Mouse (Mus musculus) heart, embryonic 13.5 days (tissue): ENCODE data around the gene Cdx2. TPM values are rescaled to one million over a fixed set of nuclear protein-coding genes. Genes with fewer than 3 reads are reported as not detected.

Experiments used
- ATAC-seq: fragments of 200-750 bp; cut with Nextera tagmentation; 2 replicates; pipeline ENCODE4 v1.8.0; 2017; ENCODE audit warnings: moderate TSS enrichment; ENCODE audit not compliant: insufficient number of reproducible peaks, low FRiP score, low TSS enrichment; ENCODE audit errors: extremely low read depth
- H3K27ac ChIP-seq: fragments of 300-500 bp; sonication (generic); replicated peaks from 2 replicates; pipeline ENCODE4 v1.5.1; 2015; ENCODE audit warnings: moderate library complexity, mild to moderate bottlenecking, inconsistent platforms
- H3K27me3 ChIP-seq: fragments of 300-500 bp; sonication (generic); replicated peaks from 2 replicates; pipeline ENCODE4 v1.6.1; 2015; ENCODE audit warnings: mild to moderate bottlenecking, inconsistent platforms
- H3K36me3 ChIP-seq: fragments of 300-500 bp; sonication (generic); 2 replicates; pipeline ENCODE4 v1.6.1; 2015; ENCODE audit warnings: mild to moderate bottlenecking, inconsistent platforms
- H3K4me1 ChIP-seq: fragments of 300-500 bp; sonication (generic); 2 replicates; pipeline ENCODE4 v1.6.1; 2015; ENCODE audit warnings: inconsistent platforms
- H3K4me2 ChIP-seq: fragments of 300-500 bp; sonication (generic); 2 replicates; pipeline ENCODE4 v1.6.1; 2015; ENCODE audit warnings: inconsistent platforms, mild to moderate bottlenecking, moderate library complexity
- H3K4me3 ChIP-seq: fragments of 300-500 bp; sonication (generic); 2 replicates; pipeline ENCODE4 v1.5.1; 2015; ENCODE audit warnings: moderate library complexity, mild to moderate bottlenecking, inconsistent platforms
- H3K9ac ChIP-seq: fragments of 300-500 bp; sonication (generic); 2 replicates; pipeline ENCODE4 v1.6.1; 2015; ENCODE audit warnings: inconsistent platforms, mild to moderate bottlenecking, moderate library complexity
- H3K9me3 ChIP-seq: fragments of 300-500 bp; sonication (generic); 2 replicates; pipeline ENCODE4 v1.6.1; 2016; ENCODE audit warnings: inconsistent platforms
- WGBS: fragments of 180-500 bp; shearing (Covaris S2); methylation state at CpG from one replicate; pipeline ENCODE4 v1.1.7; 2015; ENCODE audit warnings: mixed read lengths; 5-methylcytosine and 5-hydroxymethylcytosine counted together
- polyA plus RNA-seq: library from polyadenylated mRNA; unstranded; fragments of >200 nt; fragmentation: Nextera tagmentation; extraction: Ambion mirVana; gene quantifications from 2 replicates; pipeline ENCODE4 v1.2.1, GENCODE M21; 2015

The Cdx2 gene
- polyA plus RNA-seq, 1 experiment from 2014 or later, result not detected

- ATAC-seq, result no peak
- H3K9ac ChIP-seq, result no peak overlapping the region
- 69% methylated on average over 9 of the region's 9 CpGs for WGBS
These were observed 31.9 kb upstream of the Cdx2 start for GRCm38 (mm10) chr5:147338967-147339366.

GRCm38 (mm10) chr5:147332711-147333110 is 25.6 kb upstream of the Cdx2 start:
- Histone ChIP-seq H3K9me3 (0 out of 2 replicates have a peak, but pooled peaks cover 3% of the 10 kb centered on the region), H3K4me2 (no peak overlapping the region), H3K4me3 (no peak overlapping the region), H3K36me3 (no peaks in the 10 kb centered on the region), H3K4me1 (peaks cover 4% of the 10 kb centered on the region), H3K9ac (no peak overlapping the region), H3K27me3 (peaks cover 21% of the 10 kb centered on the region), H3K27ac (no peak overlapping the region)
- no peak for ATAC-seq
- 29% methylated on average over 7 of the region's 7 CpGs for WGBS

More at GRCm38 (mm10) chr5:147338967-147339366, 31.9 kb upstream of the Cdx2 start:
- H3K4me1 ChIP-seq, result no peaks in the 10 kb centered on the region
- H3K9me3 ChIP-seq, result no peaks in the 10 kb centered on the region
- H3K36me3 ChIP-seq, result no peaks in the 10 kb centered on the region
- no peaks in the 10 kb centered on the region for H3K27me3 ChIP-seq
- no peak overlapping the region for H3K4me3 ChIP-seq
- no peak overlapping the region for H3K27ac ChIP-seq
- H3K4me2 ChIP-seq, result no peak overlapping the region

- Histone ChIP-seq H3K27ac (no peak overlapping the region), H3K27me3 (peaks cover 21% of the 10 kb centered on the region), H3K9me3 (0 out of 2 replicates have a peak, but pooled peaks cover 7% of the 10 kb centered on the region), H3K4me2 (no peak overlapping the region), H3K9ac (no peak overlapping the region), H3K4me1 (peaks cover 4% of the 10 kb centered on the region), H3K36me3 (no peaks in the 10 kb centered on the region), H3K4me3 (no peak overlapping the region)
- 44% methylated on average over 2 of the region's 2 CpGs for WGBS
- ATAC-seq, result no peak
These were observed 24.5 kb upstream of the Cdx2 start for GRCm38 (mm10) chr5:147331547-147331946.

GRCm38 (mm10) chr5:147329946-147330345 is 22.9 kb upstream of the Cdx2 start:
- no peak for ATAC-seq
- WGBS, result 76% methylated on average over 11 of the region's 11 CpGs
- Histone ChIP-seq H3K36me3 (no peaks in the 10 kb centered on the region), H3K27ac (no peak overlapping the region), H3K9ac (no peak overlapping the region), H3K4me2 (no peak overlapping the region), H3K4me1 (peaks cover 4% of the 10 kb centered on the region), H3K27me3 (peaks cover 25% of the 10 kb centered on the region), H3K4me3 (no peak overlapping the region), H3K9me3 (0 out of 2 replicates have a peak, but pooled peaks cover 7% of the 10 kb centered on the region)

GRCm38 (mm10) chr5:147327636-147328035 is 20.6 kb upstream of the Cdx2 start:
- Histone ChIP-seq H3K4me3 (no peak overlapping the region), H3K9me3 (0 out of 2 replicates have a peak, but pooled peaks cover 7% of the 10 kb centered on the region), H3K4me1 (peaks cover under 1% of the 10 kb centered on the region), H3K4me2 (no peak overlapping the region), H3K27ac (no peak overlapping the region), H3K9ac (no peak overlapping the region), H3K27me3 (peaks cover 33% of the 10 kb centered on the region), H3K36me3 (no peaks in the 10 kb centered on the region)
- ATAC-seq, result no peak
- 77% methylated on average over 5 of the region's 5 CpGs for WGBS

GRCm38 (mm10) chr5:147325931-147326330 is 18.9 kb upstream of the Cdx2 start:
- Histone ChIP-seq H3K9ac (no peak overlapping the region), H3K27ac (no peak overlapping the region), H3K36me3 (no peaks in the 10 kb centered on the region), H3K4me1 (no peaks in the 10 kb centered on the region), H3K9me3 (0 out of 2 replicates have a peak, but pooled peaks cover 7% of the 10 kb centered on the region), H3K4me2 (no peak overlapping the region), H3K4me3 (no peak overlapping the region), H3K27me3 (peaks cover 45% of the 10 kb centered on the region)
- ATAC-seq, result no peak
- 70% methylated on average over 11 of the region's 11 CpGs for WGBS

- Histone ChIP-seq H3K4me1 (no peaks in the 10 kb centered on the region), H3K27ac (no peak overlapping the region), H3K9ac (no peak overlapping the region), H3K27me3 (peaks cover 52% of the 10 kb centered on the region), H3K36me3 (no peaks in the 10 kb centered on the region), H3K4me2 (no peak overlapping the region), H3K4me3 (no peak overlapping the region), H3K9me3 (0 out of 2 replicates have a peak, but pooled peaks cover 7% of the 10 kb centered on the region)
- WGBS, result 10% methylated on average over 17 of the region's 17 CpGs
- ATAC-seq, result no peak; the same call in 1 of the 2 replicates
These were observed 16.3 kb upstream of the Cdx2 start for GRCm38 (mm10) chr5:147323237-147323917.

- WGBS, result 68% methylated on average over 8 of the region's 8 CpGs
These were observed 15.1 kb upstream of the Cdx2 start, which contains the start of gene Urad for GRCm38 (mm10) chr5:147322183-147322582. Gene Urad, minus strand, starts transcription at chr5:147322440.

GRCm38 (mm10) chr5:147319653-147320052 is 12.6 kb upstream of the Cdx2 start:
- Histone ChIP-seq H3K27ac (no peak overlapping the region), H3K4me2 (no peak overlapping the region), H3K27me3 (peaks cover 85% of the 10 kb centered on the region), H3K9ac (no peak overlapping the region), H3K9me3 (no peaks in the 10 kb centered on the region), H3K4me3 (no peak overlapping the region), H3K4me1 (peaks cover 11% of the 10 kb centered on the region), H3K36me3 (no peaks in the 10 kb centered on the region)
- ATAC-seq, result no peak

More at GRCm38 (mm10) chr5:147322183-147322582, 15.1 kb upstream of the Cdx2 start, which contains the start of gene Urad:
- Histone ChIP-seq H3K9me3 (no peaks in the 10 kb centered on the region), H3K36me3 (no peaks in the 10 kb centered on the region), H3K9ac (no peak within 1 kb of the TSS), H3K27me3 (peaks cover 64% of the 10 kb centered on the region), H3K4me3 (no peak within 1 kb of the TSS), H3K4me1 (no peaks in the 10 kb centered on the region), H3K4me2 (no peak within 1 kb of the TSS), H3K27ac (no peak within 1 kb of the TSS)
- ATAC-seq, result no peak

GRCm38 (mm10) chr5:147317991-147318390 is 10.9 kb upstream of the Cdx2 start:
- no peak overlapping the region for H3K4me2 ChIP-seq
- no peak overlapping the region for H3K9ac ChIP-seq
- H3K4me1 ChIP-seq, result peaks cover 12% of the 10 kb centered on the region
- H3K36me3 ChIP-seq, result no peaks in the 10 kb centered on the region
- H3K27ac ChIP-seq, result no peak overlapping the region
- no peak for ATAC-seq
- 27% methylated on average over 7 of the region's 7 CpGs for WGBS
- H3K9me3 ChIP-seq, result no peaks in the 10 kb centered on the region
- H3K4me3 ChIP-seq, result no peak overlapping the region
- peaks cover 98% of the 10 kb centered on the region for H3K27me3 ChIP-seq

- H3K4me3 ChIP-seq, result no peak overlapping the region
- H3K36me3 ChIP-seq, result no peaks in the 10 kb centered on the region
- H3K4me1 ChIP-seq, result peaks cover 12% of the 10 kb centered on the region
- ATAC-seq, result no peak
- no peak overlapping the region for H3K27ac ChIP-seq
- H3K9me3 ChIP-seq, result no peaks in the 10 kb centered on the region
- no peak overlapping the region for H3K4me2 ChIP-seq
- 3% methylated on average over 7 of the region's 7 CpGs for WGBS
- peaks cover 98% of the 10 kb centered on the region for H3K27me3 ChIP-seq
- H3K9ac ChIP-seq, result no peak overlapping the region
These were observed 10.3 kb upstream of the Cdx2 start for GRCm38 (mm10) chr5:147317321-147317720.
